Mouse (Mus musculus) spleen, postnatal 14 days (tissue): ENCODE results near the gene Lyzl4.

Experiments used
- DNase-seq, 2 experiments: peaks; one replicate each; pipeline ENCODE4 v3.0.0; 2021 to 2022; ENCODE audit warnings: low spot score in 2 of 2

The Lyzl4 gene

DNA sequence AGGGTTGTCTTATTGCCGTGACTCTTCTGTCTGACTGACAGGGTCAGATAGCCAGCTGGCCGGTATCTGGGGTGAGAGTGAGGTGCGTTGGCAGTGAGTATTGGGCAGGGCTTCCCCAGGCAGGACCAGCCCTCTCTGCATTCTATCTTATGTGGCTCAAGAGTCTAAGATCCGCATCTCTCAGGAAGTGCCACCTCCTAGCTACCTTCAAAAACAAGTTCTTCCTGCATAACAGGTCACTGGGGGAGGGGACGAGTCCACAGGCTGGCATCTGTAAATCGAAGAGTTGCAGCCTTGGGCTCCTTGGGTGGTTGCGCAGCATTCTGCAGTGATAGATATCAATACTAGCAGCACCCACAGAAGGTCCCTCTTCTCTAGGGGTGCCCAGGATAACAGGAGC lies 5.1 kb upstream of the Lyzl4 start:
- DNase-seq: no peak

GRCm38 (mm10) chr9:121644855-121645254 lies 3.0 kb upstream of the Lyzl4 start:
- no peak for DNase-seq

DNA sequence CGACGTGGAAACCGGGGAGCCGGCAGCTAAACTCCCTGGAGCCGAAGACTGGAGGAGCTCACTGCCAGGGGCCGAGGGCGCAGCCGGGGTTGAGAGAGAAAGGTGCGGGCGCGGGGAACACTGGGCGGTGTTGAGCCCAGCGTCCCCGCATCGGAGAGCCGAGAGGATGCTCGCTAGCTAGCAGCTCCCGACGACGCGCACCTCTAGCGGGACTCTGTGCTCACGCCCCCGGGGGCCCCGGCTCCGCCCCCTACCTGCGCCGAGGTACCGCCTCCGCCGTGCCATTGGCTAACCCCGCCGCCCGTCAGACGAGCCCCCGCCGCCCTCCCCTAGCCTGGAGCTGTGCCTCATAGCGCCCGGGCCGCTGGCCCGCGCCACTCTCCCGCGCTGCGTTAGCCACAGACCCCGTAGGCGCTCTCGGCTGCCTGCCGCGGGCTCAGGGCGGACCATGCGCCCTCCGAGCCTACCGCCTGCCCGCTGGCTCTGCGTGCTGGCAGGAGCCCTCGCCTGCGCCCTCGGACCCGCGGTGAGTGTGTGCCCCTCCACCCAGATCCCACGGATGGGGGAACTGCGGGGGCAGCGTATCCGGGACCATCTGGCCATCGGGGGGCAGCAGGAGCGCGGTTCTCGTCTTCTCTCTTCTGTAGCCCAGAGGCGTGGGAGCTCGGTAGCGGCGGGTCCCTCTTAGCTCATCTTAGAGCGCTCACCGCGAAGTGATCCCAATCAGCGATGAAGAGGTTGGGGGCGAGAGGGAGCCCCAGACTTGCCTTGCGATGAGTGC lies 695 bp upstream of the Lyzl4 start, which contains the start of gene Vipr1:
Vipr1 (plus strand) TSS at position 316 of the 781 bp plus-strand sequence.
- DNase-seq: peak; percentile 46 to 59

GRCm38 (mm10) chr9:121641235-121641915 lies 521 bp downstream of the Lyzl4 start:
- DNase-seq: no peak

DNA sequence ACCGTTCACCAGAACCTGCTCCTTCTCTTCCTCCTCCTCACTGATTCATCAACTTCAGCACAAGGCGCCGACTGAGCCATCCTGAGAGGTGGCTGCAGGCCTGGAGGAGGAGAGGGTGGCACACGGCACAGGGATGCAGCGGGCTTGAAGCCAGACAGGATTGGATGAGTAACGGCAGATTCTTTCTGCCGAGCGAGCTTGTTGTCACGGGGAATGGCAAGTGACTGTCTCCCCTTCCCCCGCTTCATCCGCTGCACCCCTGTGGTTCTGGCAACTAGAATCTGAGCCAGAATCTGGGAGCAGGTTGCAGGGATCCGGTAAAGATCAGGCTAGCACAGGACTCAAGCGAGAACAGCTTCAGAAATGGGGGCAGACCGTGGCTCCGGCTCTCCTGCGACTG lies 2.1 kb downstream of the Lyzl4 start:
- no peak for DNase-seq

- no peak for DNase-seq
Observed at GRCm38 (mm10) chr9:121635835-121636576, 5.9 kb downstream of the Lyzl4 start.

GRCm38 (mm10) chr9:121633306-121633705 lies 8.6 kb downstream of the Lyzl4 start:
- no peak for DNase-seq

DNA sequence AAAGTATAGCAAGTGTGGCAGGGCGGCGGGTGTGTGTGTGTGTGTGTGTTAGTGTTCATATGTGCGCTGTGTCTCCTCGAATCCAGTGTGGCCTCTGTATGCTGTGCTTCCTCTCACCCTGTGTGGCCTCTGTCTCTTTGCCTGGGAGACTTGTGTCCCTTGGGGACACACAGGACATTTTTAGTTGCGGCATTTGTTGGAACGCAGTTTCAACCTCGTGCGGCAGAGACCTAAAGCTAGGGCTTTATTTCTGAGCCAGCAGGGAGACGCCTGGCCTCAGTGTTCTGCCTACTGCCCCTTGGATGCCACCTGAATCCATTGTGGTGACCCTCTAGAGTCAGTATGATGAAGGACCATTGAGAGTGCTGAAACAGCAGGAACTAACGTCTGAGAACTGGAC lies 9.0 kb downstream of the Lyzl4 start:
- no peak for DNase-seq

DNA sequence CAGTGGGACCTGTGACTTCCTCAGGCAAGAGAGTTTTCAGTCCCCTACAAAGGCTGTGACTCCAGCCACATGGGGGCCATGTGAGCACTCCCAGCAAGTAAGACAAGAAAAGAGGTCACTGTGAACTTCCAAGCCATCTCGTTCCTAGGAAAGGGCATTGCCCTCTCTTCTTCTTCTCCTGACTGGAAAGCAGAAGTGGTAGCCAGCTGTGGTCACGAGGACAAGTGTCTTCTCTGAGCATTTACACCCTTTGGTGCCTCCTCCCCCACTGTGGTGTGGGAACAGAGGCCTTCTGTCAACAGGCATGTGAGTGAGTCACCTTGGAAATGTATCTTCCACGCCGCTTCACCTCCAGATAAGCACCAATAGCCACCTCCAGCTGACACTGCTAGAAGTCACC lies 9.9 kb downstream of the Lyzl4 start:
- no peak for DNase-seq

GRCm38 (mm10) chr9:121630627-121631026 lies 11.3 kb downstream of the Lyzl4 start:
- DNase-seq: no peak

- no peak for DNase-seq
Observed at GRCm38 (mm10) chr9:121624920-121625319, 17.0 kb downstream of the Lyzl4 start.

DNA sequence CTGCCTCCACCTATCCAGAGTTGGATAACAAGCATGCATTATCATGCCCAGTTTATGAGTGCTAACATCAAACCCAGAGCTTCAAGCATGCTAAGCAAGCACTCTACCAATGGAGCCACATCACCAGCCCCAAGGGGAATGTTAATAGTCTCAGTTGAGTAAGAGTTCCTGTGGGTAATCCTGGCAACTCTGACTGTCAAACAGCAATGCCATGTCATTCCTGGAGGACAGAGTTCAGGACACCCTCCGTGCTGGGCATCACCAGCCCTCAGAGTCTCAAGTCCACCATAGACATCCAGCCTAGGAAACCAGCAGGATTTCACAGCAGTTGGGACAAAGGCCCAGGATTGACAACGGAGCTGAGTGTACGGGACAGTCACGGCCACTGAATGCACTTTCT lies 18.7 kb downstream of the Lyzl4 start:
- no peak for DNase-seq

DNA sequence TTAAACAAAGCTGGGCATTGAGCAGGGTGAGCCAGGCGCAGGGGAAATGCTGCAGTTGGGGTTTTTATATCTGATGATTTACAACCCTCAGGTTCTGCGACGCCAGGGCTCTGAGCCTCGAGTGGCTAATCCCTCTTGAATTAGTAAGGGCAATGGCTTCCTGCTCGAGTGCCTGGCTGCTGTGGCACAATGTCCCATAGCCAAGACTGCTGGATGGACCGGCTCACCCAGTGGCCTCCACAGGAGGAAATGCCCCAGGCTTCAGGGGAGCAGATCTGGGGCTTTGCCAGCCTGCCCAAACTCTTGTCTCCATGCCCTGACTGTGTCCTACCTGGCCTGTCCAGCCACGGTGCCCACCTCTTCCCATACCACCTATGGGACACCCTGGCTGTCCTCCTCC lies 22.5 kb downstream of the Lyzl4 start:
- no peak for DNase-seq

DNA sequence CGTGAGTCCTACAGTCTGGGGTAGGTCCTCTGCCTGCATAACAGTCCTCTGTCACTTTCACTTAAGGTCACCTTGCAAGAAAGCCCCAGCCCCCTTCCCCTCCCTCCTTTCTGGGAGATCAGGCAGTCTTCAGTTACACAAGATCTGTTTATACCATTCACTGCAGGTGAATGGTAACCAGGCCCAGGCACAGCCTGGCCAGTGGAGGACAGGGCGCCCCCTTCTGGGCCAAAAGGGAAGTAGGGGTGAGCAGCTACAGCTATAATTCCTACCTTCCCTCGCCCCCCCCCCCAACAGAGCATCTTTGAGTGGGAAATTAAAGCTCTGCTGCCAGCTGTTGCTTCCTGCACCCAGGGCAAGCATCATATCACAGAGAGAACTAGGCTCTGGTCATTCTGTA lies 25.4 kb downstream of the Lyzl4 start:
- DNase-seq: peak in 1 of 2 experiments; percentile 9

GRCm38 (mm10) chr9:121614241-121614757 lies 27.6 kb downstream of the Lyzl4 start:
- DNase-seq: no peak

DNA sequence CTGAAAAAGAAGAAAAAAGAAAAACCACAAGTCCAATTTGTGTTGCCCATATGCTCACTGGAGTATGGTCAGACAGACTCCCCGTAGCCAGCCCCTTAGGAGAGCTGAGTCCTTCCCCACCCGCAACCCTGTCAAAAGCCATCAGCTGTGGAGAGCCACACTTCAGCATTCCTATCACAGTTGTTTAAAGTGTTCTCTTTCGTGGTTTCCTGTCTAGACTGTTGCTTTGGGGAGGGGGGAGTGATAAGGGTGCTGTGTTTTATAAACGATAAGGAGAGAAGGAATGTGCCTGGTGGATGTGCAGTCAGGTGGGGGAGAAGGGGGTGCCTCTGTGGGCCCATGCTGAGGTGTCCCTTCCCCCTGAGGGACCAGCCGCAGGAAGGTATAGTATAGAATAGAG lies 28.7 kb downstream of the Lyzl4 start:
- DNase-seq: no peak

- no peak for DNase-seq
Observed at GRCm38 (mm10) chr9:121609381-121609780, 32.5 kb downstream of the Lyzl4 start.

- DNase-seq: no peak
Observed at GRCm38 (mm10) chr9:121606498-121607096, 35.3 kb downstream of the Lyzl4 start.

DNA sequence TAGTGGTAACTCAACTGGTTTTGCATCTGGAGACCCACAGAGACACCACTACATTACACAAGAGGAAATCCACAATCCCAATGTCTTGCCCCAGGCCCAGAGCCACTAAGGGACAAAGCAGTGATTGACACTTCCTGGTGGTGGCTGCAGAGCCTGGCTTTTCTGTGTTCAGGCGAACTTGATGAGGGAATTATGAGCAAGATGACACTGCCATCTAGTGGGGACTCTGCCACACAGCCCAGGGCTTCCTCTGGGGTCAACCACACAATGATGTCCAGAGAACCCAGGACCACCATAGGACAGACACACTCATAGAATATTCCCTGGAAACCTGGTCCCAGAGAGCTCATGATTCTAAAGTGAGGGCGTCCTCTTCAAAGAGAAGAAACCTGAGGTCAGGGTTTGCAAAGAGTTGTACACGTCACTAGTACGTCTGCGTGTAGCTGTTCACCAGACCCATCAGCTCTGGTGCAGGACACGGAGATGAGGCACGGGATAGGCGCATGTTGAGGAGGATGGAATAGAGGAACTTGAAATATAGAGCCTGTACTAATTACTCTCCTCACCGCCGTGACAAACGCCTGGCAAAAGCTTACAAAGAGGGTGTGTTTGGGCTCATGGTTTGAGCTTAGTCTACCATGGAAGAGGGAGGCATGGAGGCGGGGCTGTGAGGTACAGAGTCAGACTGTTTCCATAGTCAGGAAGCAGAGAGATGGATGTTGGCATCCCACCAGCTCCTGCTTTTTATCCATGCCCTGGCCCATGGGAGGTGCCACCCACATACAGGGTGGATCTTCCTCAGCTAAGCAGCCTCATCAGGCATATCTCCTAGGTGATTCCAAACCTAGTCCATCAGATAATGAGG lies 36.2 kb downstream of the Lyzl4 start:
- peak in 1 of 2 experiments; percentile 38 for DNase-seq

- DNase-seq: no peak
Observed at GRCm38 (mm10) chr9:121602381-121602780, 39.5 kb downstream of the Lyzl4 start.

GRCm38 (mm10) chr9:121600861-121601427 lies 41.0 kb downstream of the Lyzl4 start:
- no peak for DNase-seq
